Mouse (Mus musculus): ENCODE results near the gene Abca15. TPM values are rescaled to one million over a fixed set of nuclear protein-coding genes. Genes with fewer than 3 reads are reported as not detected.
"Not testable (repeated sequence)": the region's sequence is repeated elsewhere in the genome, so short reads cannot be mapped to it uniquely, and the experiment has no call there.

The Abca15 gene
- not detected in 2 replicates for polyA plus RNA-seq (2015; fragmentation: Nextera tagmentation; extraction: Ambion mirVana)

DNA sequence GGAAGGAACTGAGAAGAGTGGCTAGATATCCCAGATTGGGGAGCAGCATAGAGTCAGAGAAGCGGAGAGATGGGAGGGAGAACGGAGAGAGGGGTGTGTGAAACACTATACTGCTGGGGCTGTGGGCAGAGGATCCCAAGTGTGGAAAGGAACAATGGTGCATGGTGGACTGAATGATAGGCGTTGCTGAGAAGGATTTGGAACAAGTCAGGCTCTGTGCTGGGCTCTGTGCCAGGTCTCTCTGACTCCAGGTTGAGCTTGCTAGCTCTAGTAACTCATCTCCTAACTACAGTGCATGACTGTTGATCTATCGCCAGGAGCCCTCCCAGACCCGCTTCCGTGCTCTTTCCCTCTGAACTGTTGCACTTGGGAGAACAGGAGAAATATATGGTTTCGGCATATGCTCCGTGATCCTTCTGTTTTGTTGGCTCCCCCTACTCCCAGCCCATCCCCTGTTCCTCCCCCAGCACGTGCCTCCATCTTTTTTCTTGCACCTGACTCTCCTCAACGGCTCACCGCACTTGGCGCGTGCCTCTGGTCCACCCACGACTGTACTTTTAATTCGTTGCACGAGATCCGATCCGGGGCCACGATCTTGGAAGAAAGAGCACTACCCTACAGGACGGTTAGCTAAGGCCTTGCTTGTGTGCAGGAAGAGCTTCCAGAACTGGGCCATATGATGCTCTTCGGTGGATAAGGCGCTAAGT, at the start of gene Abca15:
Abca15 (plus strand) TSS at position 584 of the 707 bp plus-strand sequence.
- peak; percentile 61; the same call in 1 of the 2 replicates for ATAC-seq (ENCODE audit: low FRiP score)
- H3K4me1 ChIP-seq (replicated peaks) = peaks cover 5% of the 10 kb centered on the region
- WGBS = 84% methylated on average over 22 of the region's 22 CpGs
- no peak within 1 kb of the TSS for H3K27ac ChIP-seq
- H3K9ac ChIP-seq = 0 out of 2 replicates have a peak within 1 kb of the TSS, but pooled peaks have one; percentile 11
- H3K36me3 ChIP-seq = no peaks in the 10 kb centered on the region
- peak within 1 kb of the TSS; percentile 28 for H3K4me3 ChIP-seq
- H3K9me3 ChIP-seq = no peaks in the 10 kb centered on the region
- peak within 1 kb of the TSS; percentile 54 for H3K4me2 ChIP-seq
- H3K27me3 ChIP-seq = peaks cover 8% of the 10 kb centered on the region; the same call in 1 of the 2 replicates

DNA sequence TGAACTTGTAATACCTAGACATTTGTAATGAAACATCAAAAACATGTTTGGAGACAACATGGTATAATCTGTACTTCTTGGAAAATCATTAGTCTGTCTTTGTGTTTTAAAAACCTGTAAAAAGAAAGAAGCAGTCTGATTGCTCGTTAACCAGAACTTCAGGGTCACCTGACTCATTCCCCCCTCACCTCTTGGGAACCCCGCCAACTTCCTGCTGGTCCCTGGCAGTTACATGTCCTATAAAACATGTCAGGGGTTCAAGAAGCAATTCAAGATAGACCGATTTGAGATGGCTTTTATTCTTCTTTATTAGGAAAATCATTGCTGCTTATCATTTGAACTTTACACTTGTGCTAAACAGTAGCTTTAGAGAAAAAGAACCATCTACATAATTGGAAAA, 43.2 kb upstream of the Abca15 start:
- Histone ChIP-seq H3K36me3 (no peaks in the 10 kb centered on the region), H3K4me3 (no peak overlapping the region), H3K27ac (no peak overlapping the region), H3K9ac (no peak overlapping the region), H3K4me2 (no peak overlapping the region), H3K27me3 (no peaks in the 10 kb centered on the region), H3K9me3 (no peaks in the 10 kb centered on the region), H3K4me1 (replicated peaks) (no peaks in the 10 kb centered on the region)
- ATAC-seq (ENCODE audit: low FRiP score) = no peak
- 81% methylated on average over 3 of the region's 3 CpGs for WGBS

DNA sequence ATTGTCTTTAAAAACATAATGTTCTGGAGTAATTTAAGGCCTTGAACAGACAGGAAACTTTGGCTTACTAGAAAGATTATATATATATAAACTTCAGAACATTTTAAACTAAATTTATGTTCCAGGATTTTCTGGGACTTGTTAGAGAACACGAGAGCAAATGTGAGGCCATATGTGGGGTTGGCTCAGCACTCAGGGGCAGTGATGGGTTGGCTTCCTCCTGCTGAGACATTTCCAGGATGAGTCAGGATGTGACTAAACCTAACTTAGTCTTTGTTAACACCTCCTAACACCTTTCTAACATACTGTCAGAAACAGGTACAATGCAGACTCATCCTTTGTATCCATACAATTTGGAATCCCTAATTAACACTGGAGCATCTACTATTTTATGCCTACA, 12.4 kb upstream of the Abca15 start:
- ATAC-seq (ENCODE audit: low FRiP score) = no peak
- H3K4me1 ChIP-seq (replicated peaks) = no peaks in the 10 kb centered on the region
- no peak overlapping the region for H3K9ac ChIP-seq
- H3K27me3 ChIP-seq = no peaks in the 10 kb centered on the region
- no peak overlapping the region for H3K4me2 ChIP-seq
- H3K4me3 ChIP-seq = no peak overlapping the region
- H3K36me3 ChIP-seq = no peaks in the 10 kb centered on the region
- 84% methylated on average over 1 of the region's 1 CpGs for WGBS
- no peaks in the 10 kb centered on the region for H3K9me3 ChIP-seq
- H3K27ac ChIP-seq = no peak overlapping the region

DNA sequence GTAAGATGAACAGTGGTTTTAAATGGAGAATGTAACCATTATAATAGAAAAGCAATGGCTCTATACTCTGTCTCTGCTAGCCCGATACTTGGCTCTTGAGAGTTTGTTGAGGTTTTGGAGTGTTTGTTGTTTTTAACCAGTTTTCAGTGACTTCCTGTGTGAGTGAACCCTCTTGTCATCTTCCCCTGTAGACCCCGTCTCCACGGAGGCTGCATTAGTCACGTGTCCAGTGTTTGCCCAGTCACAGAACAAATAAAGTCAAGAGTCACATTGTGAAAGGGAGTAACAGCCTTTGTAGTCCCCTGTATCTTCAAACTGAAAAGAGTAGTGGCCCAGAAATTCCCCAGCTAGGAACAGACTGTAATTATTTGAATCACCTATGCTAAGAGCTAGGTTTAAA, 5.5 kb upstream of the Abca15 start:
- 47% methylated on average over 4 of the region's 4 CpGs for WGBS
- no peak overlapping the region for H3K9ac ChIP-seq
- H3K4me1 ChIP-seq (replicated peaks) = peaks cover 4% of the 10 kb centered on the region
- no peak overlapping the region for H3K4me2 ChIP-seq
- H3K27ac ChIP-seq = no peak overlapping the region
- H3K4me3 ChIP-seq = no peak overlapping the region
- no peaks in the 10 kb centered on the region for H3K36me3 ChIP-seq
- no peaks in the 10 kb centered on the region for H3K9me3 ChIP-seq
- ATAC-seq (ENCODE audit: low FRiP score) = no peak
- H3K27me3 ChIP-seq = peaks cover 5% of the 10 kb centered on the region; the same call in 1 of the 2 replicates

DNA sequence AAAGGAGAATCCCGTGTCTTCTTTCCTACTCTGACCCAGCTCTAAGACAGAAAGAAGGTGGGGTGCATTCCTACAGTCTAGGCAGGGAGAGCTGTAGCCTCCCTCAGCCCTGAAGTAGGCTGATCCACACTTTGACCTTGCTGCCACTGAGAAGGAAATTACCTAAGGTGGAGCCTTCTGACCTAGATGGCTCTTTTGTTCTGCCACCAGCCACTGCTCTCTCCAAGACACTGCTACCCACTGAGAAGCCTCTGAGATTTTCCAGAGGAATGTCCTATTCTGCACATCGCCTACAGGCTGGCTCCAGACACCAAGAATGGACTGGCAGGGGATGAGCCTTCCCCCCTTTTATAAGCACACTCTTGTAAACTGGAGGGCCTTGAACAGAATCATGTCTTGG, 2.6 kb upstream of the Abca15 start:
- ATAC-seq (ENCODE audit: low FRiP score); H3K9ac ChIP-seq: not testable (repeated sequence)

DNA sequence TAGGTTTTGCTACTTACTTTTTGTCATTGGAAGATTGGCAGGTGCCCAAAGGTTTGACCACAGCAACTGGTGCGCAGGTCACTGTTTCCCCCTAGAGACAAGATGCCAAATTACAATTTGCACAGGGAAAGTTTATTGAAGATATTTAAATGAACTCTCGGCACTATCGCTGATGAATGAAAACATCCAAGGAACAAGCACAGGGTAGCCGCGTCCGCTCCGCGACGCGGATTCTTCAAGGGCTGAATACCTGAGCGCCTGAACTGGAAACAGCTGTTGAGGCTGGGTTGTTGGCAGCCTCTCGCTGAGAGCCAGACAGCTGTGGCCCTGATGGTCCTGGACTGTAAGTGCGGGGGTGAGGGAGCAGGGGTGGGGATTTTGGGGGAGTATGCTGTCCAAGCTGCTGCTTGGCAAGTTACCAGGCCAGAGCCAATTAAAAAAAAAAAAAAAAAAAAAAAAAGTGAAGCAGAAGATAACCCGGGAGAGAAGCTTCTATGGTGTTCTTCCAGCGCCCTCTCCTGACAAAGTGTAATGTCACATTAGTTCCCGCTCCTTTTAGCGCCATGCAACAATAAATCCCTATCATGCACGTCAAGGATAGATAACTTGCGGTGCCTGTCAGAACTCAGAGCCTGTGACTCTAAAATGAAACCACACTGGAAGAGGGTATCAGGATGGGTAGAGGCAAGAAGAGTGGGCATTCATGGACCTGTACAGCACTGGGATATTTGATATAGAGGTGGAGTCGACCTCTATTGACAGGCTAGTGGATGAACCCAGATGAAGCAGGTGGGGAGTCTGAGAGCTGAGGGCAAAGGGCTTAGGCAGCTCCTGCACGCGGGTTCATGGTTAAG, 1.0 kb upstream of the Abca15 start:
- Histone ChIP-seq H3K9ac (0 out of 2 replicates have a peak overlapping the region, but pooled peaks have one; percentile 11), H3K4me1 (replicated peaks) (peaks cover 5% of the 10 kb centered on the region)

More for the DNA sequence above, 2.6 kb upstream of the Abca15 start:
- H3K4me2 ChIP-seq; H3K36me3 ChIP-seq; H3K27ac ChIP-seq; H3K4me1 ChIP-seq (replicated peaks); H3K9me3 ChIP-seq; H3K4me3 ChIP-seq; H3K27me3 ChIP-seq: not testable (repeated sequence)
- 72% methylated on average over 2 of the region's 2 CpGs for WGBS

DNA sequence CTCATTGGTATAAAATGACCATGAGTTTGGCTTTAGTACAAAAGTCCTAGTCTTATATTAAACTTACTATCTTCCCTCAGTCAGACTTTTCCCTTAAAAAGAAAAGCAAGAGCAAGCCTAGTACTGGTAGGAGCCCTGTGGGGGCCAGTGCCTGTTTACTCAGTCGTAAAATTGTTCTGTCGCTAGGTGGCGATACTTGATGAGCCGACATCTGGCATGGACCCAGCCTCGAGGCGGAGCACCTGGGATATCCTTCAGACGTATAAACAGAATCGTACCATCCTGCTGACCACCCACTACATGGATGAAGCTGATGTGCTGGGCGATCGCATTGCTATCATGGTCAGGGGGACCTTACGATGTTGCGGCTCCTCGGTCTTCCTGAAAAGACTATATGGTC, 32.7 kb downstream of the Abca15 start:
- no peak overlapping the region for H3K4me3 ChIP-seq
- H3K27ac ChIP-seq = no peak overlapping the region
- no peaks in the 10 kb centered on the region for H3K9me3 ChIP-seq
- no peak overlapping the region for H3K4me2 ChIP-seq
- ATAC-seq (ENCODE audit: low FRiP score) = no peak
- no peaks in the 10 kb centered on the region for H3K27me3 ChIP-seq
- WGBS = 43% methylated on average over 13 of the region's 13 CpGs
- no peaks in the 10 kb centered on the region for H3K36me3 ChIP-seq
- no peaks in the 10 kb centered on the region for H3K4me1 ChIP-seq (replicated peaks)
- no peak overlapping the region for H3K9ac ChIP-seq

More for the DNA sequence above, 1.0 kb upstream of the Abca15 start:
- H3K9me3 ChIP-seq = no peaks in the 10 kb centered on the region
- peaks cover 8% of the 10 kb centered on the region; the same call in 1 of the 2 replicates for H3K27me3 ChIP-seq
- H3K4me3 ChIP-seq = peak overlapping the region; percentile 28
- H3K4me2 ChIP-seq = peak overlapping the region; percentile 54
- WGBS = 22% methylated on average over 22 of the region's 22 CpGs
- no peak overlapping the region for H3K27ac ChIP-seq
- peak; percentile 61; the same call in 1 of the 2 replicates for ATAC-seq (ENCODE audit: low FRiP score)
- H3K36me3 ChIP-seq = no peaks in the 10 kb centered on the region

DNA sequence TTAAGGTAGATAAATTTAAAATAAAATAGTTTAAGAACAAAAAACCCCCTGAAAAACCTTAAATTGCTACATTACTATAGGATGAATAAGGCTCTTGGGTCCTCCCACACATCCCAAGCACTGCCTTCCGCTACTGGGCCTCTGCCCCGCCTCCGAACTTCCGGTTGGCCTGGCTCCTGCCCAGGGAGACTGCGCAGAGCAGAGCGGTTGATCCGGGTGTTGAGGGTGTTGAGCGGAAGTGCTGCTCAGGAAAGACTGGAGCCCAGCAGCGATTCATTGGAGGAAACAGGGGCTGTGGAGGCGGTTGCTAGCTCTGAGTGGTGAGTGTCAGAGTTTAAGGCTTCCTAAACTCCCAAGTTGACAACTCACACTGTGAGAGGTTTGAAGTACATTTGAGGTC, 81.0 kb downstream of the Abca15 start, which contains the start of gene Abca16:
Abca16 (plus strand) TSS at position 201 of the 400 bp plus-strand sequence.
- Histone ChIP-seq H3K4me1 (replicated peaks) (no peaks in the 10 kb centered on the region), H3K27me3 (no peaks in the 10 kb centered on the region), H3K4me3 (no peak within 1 kb of the TSS), H3K9ac (no peak within 1 kb of the TSS), H3K36me3 (no peaks in the 10 kb centered on the region), H3K9me3 (no peaks in the 10 kb centered on the region), H3K4me2 (no peak within 1 kb of the TSS), H3K27ac (no peak within 1 kb of the TSS)
- no peak for ATAC-seq (ENCODE audit: low FRiP score)
- 81% methylated on average over 10 of the region's 10 CpGs for WGBS

DNA sequence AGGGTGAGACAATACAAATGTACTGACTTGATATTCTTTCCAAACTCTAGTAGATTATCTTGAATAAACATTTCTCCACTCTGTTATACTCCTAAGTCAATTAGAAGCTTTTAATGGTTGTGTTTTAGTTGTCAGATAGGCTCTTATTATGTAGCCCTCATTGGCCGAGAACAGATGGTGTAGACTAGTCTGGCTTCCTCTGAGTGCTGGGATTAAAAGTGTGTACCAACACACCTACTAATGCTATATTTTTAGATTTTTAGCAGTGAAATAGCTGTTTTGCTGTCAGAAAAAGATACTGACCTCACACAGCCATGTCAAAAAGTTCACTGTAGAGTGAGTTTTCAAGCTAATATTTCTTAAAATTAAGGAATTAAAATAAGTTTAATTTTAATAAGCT, 83.9 kb downstream of the Abca15 start:
- 93% methylated on average over 1 of the region's 1 CpGs for WGBS
- Histone ChIP-seq H3K36me3 (no peaks in the 10 kb centered on the region), H3K4me2 (no peak overlapping the region), H3K27me3 (no peaks in the 10 kb centered on the region), H3K9ac (no peak overlapping the region), H3K9me3 (no peaks in the 10 kb centered on the region), H3K27ac (no peak overlapping the region), H3K4me3 (no peak overlapping the region), H3K4me1 (replicated peaks) (no peaks in the 10 kb centered on the region)
- no peak for ATAC-seq (ENCODE audit: low FRiP score)

DNA sequence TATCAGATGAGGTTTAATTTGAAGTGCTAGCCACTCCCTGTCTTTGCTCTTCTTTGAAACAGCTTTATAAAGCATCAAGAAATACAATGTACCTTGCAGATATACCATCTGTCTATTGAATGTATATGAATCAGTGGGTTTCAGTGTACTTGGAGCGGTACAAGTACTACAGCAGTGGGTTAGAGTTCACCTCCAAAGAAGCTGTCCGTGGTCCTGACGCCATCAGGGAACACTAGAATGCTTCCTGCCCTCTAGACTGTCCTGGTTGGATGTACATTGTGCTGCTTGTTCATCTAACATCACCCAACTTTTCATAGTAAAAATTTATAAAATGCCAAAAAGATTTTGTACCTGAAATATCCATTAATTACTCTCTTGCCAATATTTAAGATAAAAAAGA, 98.2 kb downstream of the Abca15 start:
- Histone ChIP-seq H3K27me3 (no peaks in the 10 kb centered on the region), H3K36me3 (no peaks in the 10 kb centered on the region), H3K27ac (no peak overlapping the region), H3K4me2 (no peak overlapping the region), H3K9me3 (no peaks in the 10 kb centered on the region), H3K4me1 (replicated peaks) (no peaks in the 10 kb centered on the region), H3K9ac (no peak overlapping the region), H3K4me3 (no peak overlapping the region)
- WGBS = 33% methylated on average over 3 of the region's 3 CpGs
- ATAC-seq (ENCODE audit: low FRiP score) = no peak

DNA sequence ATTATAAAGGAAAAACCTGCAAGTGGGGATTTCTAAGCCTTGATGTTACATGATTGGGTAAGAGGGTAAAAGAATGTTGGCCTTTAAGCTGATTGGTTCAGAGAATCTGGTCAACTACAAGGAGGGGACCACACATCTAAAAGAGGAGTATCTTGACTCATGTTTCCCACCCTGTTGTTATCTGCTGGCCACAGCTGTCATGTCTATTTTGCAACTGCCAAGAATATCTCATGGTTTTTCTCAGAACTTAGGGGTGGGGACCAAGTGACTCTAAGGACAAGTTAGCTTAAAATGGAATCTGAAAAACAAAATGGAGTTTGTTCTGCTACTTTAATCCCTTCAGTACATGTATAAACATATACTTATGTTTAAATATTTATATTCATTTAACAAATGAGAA, 103.0 kb downstream of the Abca15 start:
- H3K36me3 ChIP-seq = no peaks in the 10 kb centered on the region
- H3K4me1 ChIP-seq (replicated peaks) = no peaks in the 10 kb centered on the region
- no peaks in the 10 kb centered on the region for H3K9me3 ChIP-seq
- no peaks in the 10 kb centered on the region for H3K27me3 ChIP-seq
- H3K4me2 ChIP-seq = no peak overlapping the region
- no peak overlapping the region for H3K9ac ChIP-seq
- H3K4me3 ChIP-seq = no peak overlapping the region
- no peak for ATAC-seq (ENCODE audit: low FRiP score)
- H3K27ac ChIP-seq = no peak overlapping the region

Measured in hindbrain, embryonic 13.5 days (tissue).